Mouse (Mus musculus) kidney, postnatal 14 days (tissue): ENCODE data around the gene Ermp1.

ENCODE experiments used
- DNase-seq: peaks from one replicate; pipeline ENCODE4 v3.0.0; 2022; ENCODE audit warnings: mixed read lengths

Gene Ermp1

DNA sequence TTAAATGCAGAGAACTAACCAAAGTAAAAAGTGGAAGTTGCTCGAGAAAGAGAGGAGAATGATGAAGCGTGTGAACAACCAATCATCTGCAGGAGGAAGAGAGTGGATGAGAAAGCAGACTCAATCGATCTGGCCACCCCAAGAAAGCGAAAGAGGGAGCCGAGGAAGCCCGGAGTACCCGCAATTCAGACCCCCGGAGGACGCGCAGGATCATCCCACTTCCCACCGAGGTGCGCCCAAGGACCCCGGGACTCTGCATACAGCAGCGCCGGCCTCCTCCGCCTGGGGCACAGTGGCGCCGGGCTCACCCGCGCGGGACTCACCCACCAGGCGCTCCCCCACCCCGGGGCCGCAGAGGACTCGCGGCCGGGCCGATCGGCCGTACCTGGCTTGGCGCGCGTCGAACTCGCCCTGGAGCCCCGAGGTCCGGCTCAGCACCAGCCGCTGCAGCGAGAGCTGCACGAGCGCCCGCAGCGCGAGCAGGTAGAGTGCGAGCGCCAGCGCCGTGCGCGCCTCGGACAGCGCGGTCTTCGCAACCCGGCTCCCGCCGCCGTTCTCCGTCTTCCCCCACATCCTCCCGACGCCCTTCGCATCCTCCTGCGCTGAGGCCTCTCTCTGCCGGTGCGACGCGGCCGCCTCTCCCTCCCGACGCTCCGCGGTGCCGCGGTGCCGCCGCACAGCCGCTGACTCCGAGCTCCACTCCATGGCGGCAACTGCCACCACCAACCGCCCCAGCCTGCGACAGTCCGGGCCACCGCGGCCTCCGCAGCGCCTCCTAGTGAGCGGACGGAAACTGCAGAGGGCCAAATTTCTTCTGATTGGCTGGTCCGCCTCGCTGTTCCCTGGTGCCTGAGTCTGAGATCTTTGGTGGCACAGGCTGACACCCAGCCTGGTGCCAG, at the start of gene Ermp1:
Ermp1 (minus strand) TSS at position 765 of the 899 bp plus-strand sequence.
- DNase-seq = peak; percentile 96

DNA sequence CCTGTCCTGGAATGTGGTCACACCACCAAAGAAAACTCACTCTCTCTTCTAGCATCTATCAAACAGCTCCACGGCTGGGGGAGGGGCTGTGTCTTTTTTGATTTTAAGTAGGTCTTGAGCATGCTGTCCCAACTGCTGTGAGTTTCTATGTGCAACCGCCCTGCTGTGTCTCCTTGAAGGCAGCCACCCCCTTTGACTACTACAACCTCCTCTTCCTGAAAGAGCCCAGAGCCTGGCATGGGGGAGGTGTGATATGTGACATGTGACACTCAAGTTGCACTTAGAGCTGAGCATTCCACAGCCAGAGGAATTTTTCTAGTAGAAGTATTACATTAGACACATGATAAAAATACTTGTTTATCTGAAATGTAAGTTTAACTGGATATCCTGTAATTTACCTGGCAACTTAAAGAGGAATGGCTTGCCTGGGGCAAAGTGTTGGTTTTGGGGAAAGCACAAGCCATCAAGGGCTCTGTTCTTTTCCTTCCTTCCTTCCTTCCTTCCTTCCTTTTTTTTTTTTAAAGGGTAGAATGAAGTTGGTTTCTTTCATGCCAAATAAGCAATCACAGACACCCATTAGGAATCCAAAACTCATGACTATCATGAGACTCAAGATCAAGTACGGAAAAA, 49.1 kb upstream of the Ermp1 start, which contains the start of gene Mlana:
Mlana (plus strand) TSS at position 580 of the 630 bp plus-strand sequence.
- no peak for DNase-seq

DNA sequence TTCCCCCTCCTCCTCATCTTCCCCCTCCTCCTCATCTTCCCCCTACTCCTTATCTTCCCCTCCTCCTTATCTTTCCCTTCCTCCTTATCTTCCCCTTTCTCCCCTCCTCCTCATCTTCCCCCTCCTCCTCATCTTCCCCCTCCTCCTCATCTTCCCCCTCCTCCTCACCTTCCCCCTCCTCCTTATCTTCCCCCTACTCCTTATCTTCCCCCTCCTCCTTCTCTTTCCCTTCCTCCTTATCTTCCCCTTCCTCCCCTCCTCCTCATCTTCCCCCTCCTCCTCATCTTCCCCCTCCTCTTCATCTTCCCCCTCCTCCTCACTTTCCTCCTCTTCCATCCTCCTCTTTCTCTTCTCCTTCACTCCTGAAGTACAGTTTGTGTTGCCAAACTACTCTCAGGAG, 48.6 kb upstream of the Ermp1 start:
- no peak for DNase-seq

DNA sequence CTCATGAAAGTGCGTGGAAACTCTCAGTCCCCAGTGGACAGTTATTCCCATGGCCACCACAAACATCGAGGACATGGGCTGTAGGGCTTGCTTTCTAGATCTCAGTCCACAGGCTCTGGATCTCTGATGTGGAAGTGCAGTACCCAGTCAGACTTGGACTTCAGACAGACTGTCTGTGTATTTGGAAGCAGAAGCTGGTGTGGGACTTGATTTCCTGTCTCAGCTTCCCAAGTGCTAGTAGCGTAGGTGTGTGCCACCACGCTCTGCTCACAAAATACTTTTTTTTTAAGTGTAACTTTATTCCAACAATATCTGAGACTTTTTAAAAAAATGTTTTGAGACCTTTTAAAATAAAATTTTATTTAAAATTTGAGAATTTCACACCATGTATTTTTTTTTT, 48.1 kb upstream of the Ermp1 start:
- DNase-seq = no peak

DNA sequence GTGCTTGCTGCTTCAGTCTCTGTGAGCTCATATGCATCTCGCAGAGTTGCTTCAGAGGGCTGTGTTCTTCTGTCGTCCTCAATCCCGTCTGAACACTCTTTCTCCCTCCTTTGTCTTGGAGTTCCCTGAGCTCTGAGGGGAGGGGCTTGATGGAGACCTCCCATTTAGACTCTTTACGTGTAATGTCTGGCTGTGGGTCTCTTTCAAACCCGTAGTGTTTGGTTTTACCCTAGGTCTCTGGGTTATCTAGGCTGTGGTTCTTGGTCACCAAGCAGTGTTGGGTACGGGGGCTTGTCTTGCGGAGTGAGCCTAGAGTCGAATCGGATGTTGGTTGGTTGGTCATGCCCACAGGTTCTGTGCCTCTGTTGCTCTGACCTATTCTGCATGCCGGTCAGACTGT, 46.9 kb upstream of the Ermp1 start:
- DNase-seq = no peak

DNA sequence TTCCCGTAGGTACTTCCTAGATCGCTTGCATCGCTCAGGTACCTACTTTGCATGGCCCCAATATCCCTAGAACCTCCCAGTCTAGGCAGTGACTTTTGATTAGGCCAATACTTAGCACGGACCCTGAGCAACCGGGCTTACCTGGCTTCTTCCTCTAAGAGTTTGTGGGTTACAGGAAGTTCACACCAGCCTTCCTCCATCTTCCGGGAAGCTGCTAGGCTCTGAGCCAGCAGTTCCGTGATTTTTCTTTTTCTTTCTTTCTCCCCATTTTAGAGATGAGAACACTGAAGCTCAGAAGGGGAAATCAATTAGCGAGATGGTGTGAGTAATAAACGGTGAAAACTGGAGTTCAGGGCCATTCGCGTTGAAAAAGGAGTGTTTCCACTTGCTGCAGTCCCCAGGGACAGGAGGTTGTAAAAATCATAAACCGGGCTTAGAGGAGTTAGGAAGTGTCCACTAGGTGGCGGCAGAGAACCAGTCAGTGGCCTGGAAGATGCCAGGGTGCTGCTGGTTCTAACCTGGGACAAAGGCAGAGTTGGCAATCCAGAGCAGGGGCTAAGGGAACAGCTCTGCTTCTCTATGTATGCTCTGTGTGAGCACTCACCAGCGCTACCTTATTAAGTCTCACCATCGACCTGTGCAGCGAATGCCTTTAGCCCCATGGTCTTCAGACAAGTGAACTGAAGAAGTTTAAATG, 35.8 kb upstream of the Ermp1 start:
- DNase-seq = peak; percentile 82

DNA sequence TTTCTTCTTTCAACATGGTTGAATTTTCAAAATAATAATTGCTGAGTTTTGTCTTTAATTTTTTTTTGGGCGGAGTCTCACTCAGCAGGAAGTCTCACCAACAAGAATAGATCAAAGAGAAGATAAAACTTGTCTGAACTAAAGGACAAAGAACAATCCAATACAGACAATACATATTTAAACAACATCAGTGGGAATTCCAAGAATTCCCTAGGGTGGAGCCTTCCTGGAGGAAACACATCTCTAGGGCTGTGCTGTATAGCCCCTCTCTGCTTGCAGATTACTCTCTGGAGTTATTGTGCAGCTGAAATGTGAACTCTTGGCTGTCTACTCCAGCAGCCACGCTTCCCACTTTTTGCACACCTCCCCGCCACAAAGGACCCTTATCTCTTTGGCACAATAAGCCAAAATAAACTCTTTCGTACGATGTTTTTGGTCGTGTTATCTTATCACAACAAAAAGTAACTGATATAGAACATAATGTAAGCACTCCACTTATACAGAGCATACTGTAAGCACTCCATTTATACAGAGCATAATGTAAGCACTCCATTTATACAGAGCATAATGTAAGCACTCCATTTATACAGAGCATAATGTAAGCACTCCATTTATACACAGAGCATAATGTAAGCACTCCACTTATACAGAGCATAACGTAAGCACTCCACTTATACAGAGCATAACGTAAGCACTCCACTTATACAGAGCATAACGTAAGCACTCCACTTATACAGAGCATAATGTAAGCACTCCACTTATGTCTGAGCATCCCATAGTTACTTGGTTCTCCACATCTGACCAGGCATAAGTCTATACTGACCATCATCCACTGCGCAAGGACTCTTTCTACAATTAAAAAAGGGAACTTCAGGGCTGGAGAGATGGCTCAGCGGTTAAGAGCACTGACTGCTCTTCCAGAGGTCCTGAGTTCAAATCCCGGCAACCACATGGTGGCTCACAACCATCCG, 32.3 kb upstream of the Ermp1 start:
- DNase-seq = no peak

DNA sequence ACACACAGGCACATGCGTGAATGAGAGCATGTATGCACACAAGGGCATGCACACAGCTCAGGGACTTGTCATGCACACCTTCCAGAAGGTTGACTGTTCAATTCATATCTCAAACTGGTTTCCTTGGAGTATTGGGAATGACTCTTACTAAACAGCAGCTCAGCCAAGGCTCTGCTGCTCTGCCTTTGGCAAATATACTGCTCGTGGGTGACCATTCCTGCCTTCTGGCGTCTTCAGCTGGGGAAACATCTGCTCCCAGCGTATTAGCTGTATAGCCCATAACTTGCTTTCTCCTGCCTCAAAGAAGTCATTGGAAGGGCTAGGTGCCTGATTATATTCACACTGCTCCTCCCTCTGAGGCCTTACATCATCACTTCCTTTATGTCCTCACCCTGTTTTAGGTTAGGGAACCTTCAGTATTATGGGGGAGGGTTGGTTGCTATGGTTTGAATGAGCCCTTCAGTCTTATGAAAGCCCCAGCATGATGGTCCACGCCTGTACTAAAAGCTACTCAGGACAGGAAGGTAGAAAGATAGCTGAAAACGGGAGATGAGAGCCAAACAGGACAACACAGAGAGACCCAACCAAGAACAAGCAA, 30.1 kb upstream of the Ermp1 start:
- DNase-seq = no peak

DNA sequence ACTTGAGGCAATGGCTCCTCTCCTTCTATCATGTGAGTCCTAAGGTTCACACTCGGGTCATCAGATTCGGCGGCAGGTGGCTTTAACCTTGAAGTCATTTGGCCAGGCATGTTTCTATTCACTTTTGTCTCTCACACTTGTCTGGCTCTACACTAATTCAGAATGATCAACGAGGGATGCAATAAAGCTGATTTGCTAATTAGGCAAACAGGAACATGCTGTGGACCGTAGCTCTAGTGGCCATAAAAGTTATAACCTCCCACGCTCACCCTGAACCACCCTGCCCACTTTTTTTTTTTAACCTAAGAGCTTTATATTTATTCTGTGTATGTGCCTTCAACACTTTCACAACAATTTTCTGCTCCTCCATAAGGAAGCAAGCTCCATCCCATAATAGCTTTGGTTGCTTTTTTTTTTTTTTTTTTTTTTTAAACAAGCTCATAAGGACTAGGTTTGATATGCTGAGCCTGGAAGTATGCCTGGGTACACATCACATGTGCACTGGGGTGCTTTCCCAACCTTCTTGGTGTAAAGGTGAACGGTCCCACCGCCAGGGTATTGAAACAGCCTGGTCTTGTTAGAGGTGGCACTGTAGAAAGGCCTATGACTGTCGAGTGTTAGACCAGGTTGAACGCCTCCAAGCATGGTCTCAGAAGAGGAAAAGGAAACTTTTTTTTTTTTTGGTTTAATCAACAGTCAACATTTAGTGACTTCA, 28.4 kb upstream of the Ermp1 start:
- DNase-seq = no peak

DNA sequence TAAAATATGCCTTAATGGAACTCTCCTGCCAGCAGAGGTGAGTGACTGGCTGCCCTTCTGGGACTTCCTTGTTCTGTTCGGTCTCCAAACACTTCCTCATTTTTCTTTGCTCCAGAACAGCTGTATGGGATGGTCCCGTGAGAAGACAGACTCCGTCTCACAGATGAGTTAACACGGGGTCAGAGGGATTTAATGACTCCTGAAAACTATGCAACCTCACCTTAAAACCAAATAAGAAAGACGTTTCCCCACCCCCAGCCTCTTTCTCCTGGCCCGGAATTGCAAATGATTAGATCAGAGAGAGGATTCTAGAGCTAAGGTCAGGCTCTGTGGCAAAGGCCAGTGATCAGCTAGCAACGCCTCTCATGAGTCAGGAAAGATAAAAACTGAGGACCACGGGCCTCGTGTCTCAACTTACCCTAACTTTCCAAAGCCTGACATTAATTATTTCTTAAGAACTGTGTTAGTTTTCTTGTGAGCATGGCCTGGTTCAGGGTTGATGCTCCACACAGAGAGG, 27.4 kb upstream of the Ermp1 start:
- DNase-seq = no peak

DNA sequence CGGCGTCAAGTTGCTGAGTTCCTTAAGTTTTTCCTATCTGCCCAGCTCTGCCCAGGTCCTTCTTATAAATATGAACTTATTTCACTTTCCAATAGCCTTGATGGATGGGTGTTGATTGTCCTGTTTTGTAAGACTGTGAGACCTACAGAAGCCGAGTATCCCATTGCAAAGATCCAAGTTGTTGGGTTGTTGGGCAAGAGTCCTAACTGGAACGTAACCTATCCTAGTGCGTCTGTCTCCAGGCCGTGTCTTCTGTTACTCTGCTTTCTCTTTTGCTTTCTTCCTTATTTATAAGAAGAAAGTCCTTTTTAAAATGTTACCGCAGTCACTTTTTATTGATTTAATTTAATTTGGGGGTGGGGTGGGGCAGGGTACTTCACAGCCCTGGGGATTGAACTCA, 26.7 kb upstream of the Ermp1 start:
- no peak for DNase-seq

DNA sequence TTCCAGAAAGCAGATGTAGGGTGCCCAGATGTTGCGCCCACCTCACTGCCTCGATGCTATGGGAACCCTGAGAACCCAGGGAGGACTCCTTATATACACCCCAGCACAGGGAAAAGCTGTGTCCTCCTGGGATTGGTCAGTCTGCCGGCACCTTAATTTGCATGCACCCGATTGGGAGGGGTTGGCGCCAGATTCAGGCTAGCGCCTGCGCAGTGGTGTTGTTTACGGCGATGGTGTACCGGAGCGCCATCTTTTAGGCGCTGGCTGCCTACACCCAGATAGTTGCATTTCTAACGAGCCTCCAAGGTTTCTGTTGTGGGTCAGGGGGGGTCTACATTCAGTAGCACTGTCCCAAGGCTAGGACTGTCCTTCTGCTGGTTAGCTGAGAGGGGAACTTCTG, 24.4 kb upstream of the Ermp1 start:
- DNase-seq = no peak

DNA sequence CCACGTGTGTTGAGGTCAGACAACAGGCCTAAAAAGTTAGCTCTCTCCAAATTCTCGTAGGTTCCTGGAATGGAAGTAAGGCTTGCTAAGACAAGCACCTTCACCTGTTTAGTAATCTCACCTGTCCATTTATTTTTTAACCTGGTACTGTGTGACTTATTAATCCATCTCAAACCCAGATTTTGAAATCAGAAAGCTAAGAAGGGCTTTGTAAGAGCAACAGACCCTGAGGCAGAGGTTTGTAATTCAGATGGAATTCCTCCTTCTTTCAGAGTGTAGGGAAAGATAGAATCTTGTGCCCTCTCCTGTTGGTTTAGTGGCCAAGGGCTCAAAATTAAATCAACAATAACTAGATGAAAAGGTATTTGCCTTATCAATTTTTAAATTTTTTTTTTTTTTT, 22.9 kb upstream of the Ermp1 start:
- no peak for DNase-seq

DNA sequence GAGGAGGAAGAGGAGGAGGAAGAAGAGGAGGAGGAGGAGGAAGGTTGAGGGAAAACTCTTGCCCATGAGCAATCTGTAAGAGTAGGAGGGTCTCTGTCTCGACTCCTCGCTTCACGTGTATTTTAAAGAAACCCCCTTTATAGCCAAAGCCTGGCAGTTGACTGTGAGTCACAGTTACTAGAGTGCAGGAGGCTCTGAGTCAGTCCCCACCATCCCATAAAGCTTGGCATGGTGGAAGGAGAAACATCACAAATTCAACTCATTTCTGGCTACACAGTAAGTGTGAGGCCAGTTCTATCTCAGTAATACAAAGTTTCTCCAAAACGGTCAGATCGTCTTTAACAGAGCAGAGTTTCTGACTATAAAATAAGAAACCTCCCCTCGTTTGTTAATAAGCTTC, 22.0 kb upstream of the Ermp1 start:
- no peak for DNase-seq

DNA sequence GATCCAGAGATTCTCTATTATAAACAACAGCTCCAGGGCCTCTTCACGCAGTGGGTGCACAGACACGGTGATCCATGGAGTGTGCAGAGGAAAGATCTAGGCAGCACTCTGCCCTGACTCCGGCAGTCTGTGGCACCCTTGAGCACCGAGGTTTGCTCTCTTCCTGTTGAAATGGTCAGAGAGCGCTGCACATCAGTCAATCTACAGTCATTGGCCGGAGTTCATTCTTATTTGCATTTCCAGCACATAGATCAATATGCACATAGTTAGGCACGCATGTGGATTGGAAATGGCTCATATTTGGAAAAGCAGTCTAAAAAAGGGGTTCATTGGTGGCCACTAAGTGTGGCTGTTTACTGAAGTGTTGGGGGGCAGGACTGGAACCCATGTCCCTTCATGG, 19.9 kb upstream of the Ermp1 start:
- no peak for DNase-seq

DNA sequence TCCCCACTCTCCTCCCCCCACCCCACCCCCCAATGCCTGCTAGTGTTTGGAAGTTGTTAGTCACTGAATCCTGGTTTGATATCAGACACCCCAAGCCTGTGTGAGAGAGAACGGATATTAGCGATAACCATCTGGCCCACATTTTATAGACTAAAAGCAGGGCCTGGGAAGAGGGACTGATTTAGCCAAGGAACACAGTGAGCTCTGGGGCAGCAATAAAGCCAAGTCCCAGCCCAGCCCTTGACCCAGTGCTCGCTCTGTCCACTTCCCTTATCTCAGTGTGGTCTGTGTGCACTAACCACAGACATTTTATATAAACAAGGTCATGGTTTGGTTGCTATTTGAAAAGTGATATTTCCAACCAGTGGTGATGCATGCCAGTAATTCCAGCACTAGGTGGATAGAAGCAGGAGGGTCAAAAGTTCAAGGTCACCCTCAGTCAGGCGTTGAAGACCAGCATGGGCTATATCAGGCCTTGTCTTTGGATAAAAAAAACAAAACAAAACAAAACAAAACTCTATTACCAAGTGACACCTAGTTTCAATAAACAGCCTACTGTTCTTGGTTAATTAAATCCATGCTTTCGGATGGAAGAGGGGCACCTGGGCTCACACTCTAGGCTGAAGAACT, 18.9 kb upstream of the Ermp1 start:
- peak; percentile 56 for DNase-seq

DNA sequence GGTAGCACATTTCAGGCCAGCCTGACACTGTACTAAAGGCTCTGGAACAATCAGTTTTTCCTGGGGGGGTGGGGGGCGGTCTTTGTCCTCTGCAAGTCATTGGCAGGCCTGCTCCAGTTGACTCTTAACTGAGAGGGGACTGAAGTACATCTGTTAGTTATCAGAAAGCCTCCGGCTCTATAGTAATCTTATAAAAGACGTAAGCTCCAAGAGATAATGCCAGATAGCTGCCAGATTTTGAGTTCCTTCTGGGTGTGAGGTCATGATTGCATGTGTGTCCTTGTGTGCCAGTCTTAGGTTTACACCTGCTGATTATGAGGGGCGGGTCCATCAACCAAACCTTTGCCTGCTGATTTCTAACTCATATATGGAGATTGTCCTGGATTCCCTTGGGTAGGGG, 17.9 kb upstream of the Ermp1 start:
- no peak for DNase-seq

DNA sequence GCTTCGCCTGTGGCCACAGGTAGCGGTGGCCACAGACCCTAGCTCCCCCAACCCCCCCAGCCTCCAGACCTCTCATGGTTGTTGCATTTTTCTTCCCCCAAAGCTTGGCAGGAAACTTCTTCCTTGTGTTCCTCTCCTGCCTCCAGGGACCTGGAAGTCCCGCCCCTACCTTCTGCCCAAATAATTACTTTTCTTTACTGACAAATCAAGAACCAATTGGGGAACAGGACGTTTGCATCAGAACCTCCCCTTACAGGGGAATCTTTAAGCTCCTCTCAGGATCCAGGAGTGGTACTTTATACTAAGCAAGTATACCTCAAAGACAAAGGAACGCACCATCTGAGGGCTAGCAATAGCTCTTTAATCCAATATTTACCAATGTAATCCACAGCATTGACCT, 16.7 kb upstream of the Ermp1 start:
- no peak for DNase-seq

DNA sequence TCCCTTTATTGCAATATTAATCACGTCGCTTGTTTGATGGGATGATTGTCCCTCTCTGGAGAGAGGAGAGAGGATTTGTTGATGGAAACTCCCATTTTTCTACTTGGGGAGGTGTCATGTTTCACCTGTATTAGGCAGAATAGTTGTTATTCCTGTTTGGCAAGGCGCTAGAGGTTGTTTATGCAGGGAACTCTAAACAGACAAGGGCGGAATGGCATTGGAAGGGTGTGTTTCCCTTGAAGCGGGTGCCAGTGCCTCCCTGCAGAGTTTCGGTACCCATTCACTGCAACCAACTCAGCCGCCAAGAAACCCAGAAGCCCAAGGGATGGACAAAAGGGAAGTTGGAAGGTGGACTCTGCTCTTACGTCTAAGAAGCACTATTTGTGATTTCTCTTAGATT, 15.6 kb upstream of the Ermp1 start:
- DNase-seq = peak; percentile 52

DNA sequence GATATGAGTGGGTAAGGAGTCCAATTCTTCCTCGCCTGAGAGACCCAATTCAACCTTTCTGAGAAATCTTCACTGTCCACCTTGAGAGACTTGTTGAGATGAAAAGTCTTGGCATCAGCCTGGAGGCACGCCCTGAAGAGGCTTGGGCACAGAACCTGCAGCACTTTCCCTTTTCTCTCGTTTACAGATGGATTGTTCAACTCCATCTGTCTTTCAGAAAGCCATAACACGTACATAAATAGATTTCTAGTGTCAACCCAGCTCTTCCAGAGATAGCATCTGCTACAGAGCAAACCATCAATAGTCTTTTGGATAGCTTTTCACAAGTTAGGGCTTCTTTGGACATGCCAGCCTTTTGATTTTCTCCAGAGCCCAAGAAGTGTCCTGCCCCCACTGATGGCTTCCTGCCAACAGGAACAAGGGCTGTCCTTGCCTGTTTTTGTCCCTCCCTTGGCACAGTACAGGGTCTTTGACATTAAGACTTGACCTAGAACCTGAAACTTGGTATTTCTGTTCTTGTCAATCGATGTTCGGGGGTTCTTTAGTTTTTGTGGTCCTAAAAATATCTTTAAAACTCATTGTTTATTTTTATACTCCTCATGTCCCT, 13.9 kb upstream of the Ermp1 start:
- no peak for DNase-seq
